Mouse (Mus musculus) CH12.LX (cell line): ENCODE results near the gene Naa38. TPM values are rescaled to one million over a fixed set of nuclear protein-coding genes. Genes with fewer than 3 reads are reported as not detected.

ENCODE experiments used
- DNase-seq: peaks from one replicate; pipeline ENCODE4 v3.0.0-alpha.2; 2013; ENCODE audit errors: extremely low read depth
- H3K27ac ChIP-seq: 2 replicates; pipeline ENCODE4 v1.5.1; 2012; ENCODE audit warnings: low read depth, mild to moderate bottlenecking, control low read depth, moderate library complexity; ENCODE audit not compliant: insufficient read depth
- H3K27me3 ChIP-seq: replicated peaks from 2 replicates; pipeline ENCODE3; 2012; ENCODE audit warnings: inconsistent platforms
- H3K36me3 ChIP-seq, 2 experiments: replicated peaks in 1 of 2; 2 replicates each; pipeline versions ENCODE3 to v1.6.1; 2012; ENCODE audit warnings: inconsistent platforms in 1 of 2, low read length in 1 of 2, mild to moderate bottlenecking in 1 of 2, mixed read lengths in 1 of 2, moderate library complexity in 1 of 2; ENCODE audit not compliant: control insufficient read depth in 1 of 2, insufficient read depth in 1 of 2
- H3K4me1 ChIP-seq, 2 experiments: 2 replicates each; pipeline ENCODE4 v1.6.1; 2012; ENCODE audit warnings: inconsistent platforms in 1 of 2, moderate library complexity in 1 of 2; ENCODE audit not compliant: insufficient read depth in 2 of 2, control insufficient read depth in 1 of 2
- H3K4me2 ChIP-seq: 2 replicates; pipeline ENCODE4 v1.6.1; 2012; ENCODE audit warnings: low read depth, mild to moderate bottlenecking, control low read depth; ENCODE audit not compliant: poor library complexity, insufficient read depth, severe bottlenecking
- H3K4me3 ChIP-seq, 3 experiments: fragments of 150-350 bp in 1 of 3; sonication (generic) in 1 of 3; replicated peaks in 1 of 3; 2 replicates each; pipeline versions ENCODE3 to v1.5.1; 2011 to 2012; ENCODE audit warnings: low read depth in 2 of 3, low read length in 2 of 3, mild to moderate bottlenecking in 2 of 3, moderate library complexity in 2 of 3, control low read depth in 1 of 3, improper control_type of control experiment in 1 of 3, inconsistent platforms in 1 of 3, mixed read lengths in 1 of 3; ENCODE audit not compliant: poor library complexity in 1 of 3
- H3K79me2 ChIP-seq: replicated peaks from 2 replicates; pipeline ENCODE4 v1.6.1; 2012; ENCODE audit warnings: mild to moderate bottlenecking, moderate library complexity; ENCODE audit not compliant: control insufficient read depth, poor library complexity, insufficient read depth, severe bottlenecking; ENCODE audit errors: extremely low read depth
- H3K9ac ChIP-seq: 2 replicates; pipeline ENCODE4 v1.6.1; 2012; ENCODE audit warnings: low read depth, mild to moderate bottlenecking, control low read depth, moderate library complexity; ENCODE audit not compliant: insufficient read depth
- H3K9me3 ChIP-seq: replicated peaks from 2 replicates; pipeline ENCODE3; 2012; ENCODE audit warnings: low read length, inconsistent platforms, mixed read lengths
- BHLHE40 ChIP-seq: IDR thresholded peaks from 2 replicates; pipeline ENCODE4 v1.6.1; 2011; ENCODE audit warnings: mild to moderate bottlenecking, low read depth, low read length, improper control_type of control experiment
- CHD2 ChIP-seq: IDR thresholded peaks from 2 replicates; pipeline ENCODE4 v1.6.1; 2011; ENCODE audit warnings: low read length, improper control_type of control experiment
- CTCF ChIP-seq, 2 experiments: IDR thresholded peaks in 1 of 2; conservative IDR thresholded peaks in 1 of 2; 2 replicates each; pipeline ENCODE4 v1.5.1; 2011 to 2012; ENCODE audit warnings: low read depth in 2 of 2, low read length in 2 of 2, improper control_type of control experiment in 1 of 2, inconsistent platforms in 1 of 2, mild to moderate bottlenecking in 1 of 2, moderate library complexity in 1 of 2
- E2F4 ChIP-seq: IDR thresholded peaks from 2 replicates; pipeline ENCODE4 v1.6.1; 2011; ENCODE audit warnings: low read depth, low read length, improper control_type of control experiment; ENCODE audit not compliant: insufficient replicate concordance
- EP300 ChIP-seq: IDR thresholded peaks from 2 replicates; pipeline ENCODE4 v1.6.1; 2011; ENCODE audit warnings: low read length, improper control_type of control experiment
- GABPA ChIP-seq: IDR thresholded peaks from 2 replicates; pipeline ENCODE4 v1.6.1; 2012; ENCODE audit warnings: low read depth, low read length, improper control_type of control experiment, inconsistent platforms; ENCODE audit not compliant: insufficient replicate concordance
- HCFC1 ChIP-seq: IDR thresholded peaks from 2 replicates; pipeline ENCODE4 v1.6.1; 2012; ENCODE audit warnings: low read depth, mild to moderate bottlenecking, inconsistent platforms, low read length, improper control_type of control experiment
- JUN ChIP-seq: IDR thresholded peaks from 2 replicates; pipeline ENCODE4 v1.6.1; 2011; ENCODE audit warnings: low read depth, mild to moderate bottlenecking, low read length, improper control_type of control experiment, moderate library complexity; ENCODE audit not compliant: insufficient read depth
- KAT2A ChIP-seq: IDR thresholded peaks from 2 replicates; pipeline ENCODE4 v1.6.1; 2012; ENCODE audit warnings: low read length, improper control_type of control experiment, inconsistent platforms; ENCODE audit not compliant: insufficient replicate concordance
- MAZ ChIP-seq: IDR thresholded peaks from 2 replicates; pipeline ENCODE4 v1.6.1; 2012; ENCODE audit warnings: low read depth, mild to moderate bottlenecking, inconsistent platforms, low read length, improper control_type of control experiment, moderate library complexity
- MEF2A ChIP-seq: IDR thresholded peaks from 2 replicates; pipeline ENCODE4 v1.6.1; 2014; ENCODE audit warnings: low read depth, mild to moderate bottlenecking, inconsistent platforms, low read length, improper control_type of control experiment, borderline replicate concordance
- MXI1 ChIP-seq: IDR thresholded peaks from 2 replicates; pipeline ENCODE4 v1.6.1; 2011; ENCODE audit warnings: mild to moderate bottlenecking, low read depth, low read length, improper control_type of control experiment
- PAX5 ChIP-seq: IDR thresholded peaks from 2 replicates; pipeline ENCODE4 v1.6.1; 2012; ENCODE audit warnings: low read length, inconsistent platforms, mixed read lengths
- POLR2AphosphoS2 ChIP-seq: IDR thresholded peaks from 2 replicates; pipeline ENCODE4 v1.6.1; 2011; ENCODE audit warnings: low read depth, low read length, improper control_type of control experiment
- RAD21 ChIP-seq: IDR thresholded peaks from 2 replicates; pipeline ENCODE4 v1.6.1; 2011; ENCODE audit warnings: low read depth, mild to moderate bottlenecking, low read length, improper control_type of control experiment, moderate library complexity
- RCOR1 ChIP-seq: conservative IDR thresholded peaks from 2 replicates; pipeline ENCODE4 v1.6.1; 2012; ENCODE audit warnings: low read depth, mild to moderate bottlenecking, inconsistent platforms, low read length, improper control_type of control experiment
- SIN3A ChIP-seq: IDR thresholded peaks from 2 replicates; pipeline ENCODE4 v1.6.1; 2012; ENCODE audit warnings: low read length, improper control_type of control experiment, inconsistent platforms
- SMC3 ChIP-seq: IDR thresholded peaks from 2 replicates; pipeline ENCODE4 v1.6.1; 2011; ENCODE audit warnings: low read depth, low read length, improper control_type of control experiment
- TCF12 ChIP-seq: IDR thresholded peaks from 2 replicates; pipeline ENCODE4 v1.6.1; 2014; ENCODE audit warnings: low read depth, mild to moderate bottlenecking, inconsistent platforms, low read length, improper control_type of control experiment
- UBTF ChIP-seq: IDR thresholded peaks from 2 replicates; pipeline ENCODE4 v1.6.1; 2012; ENCODE audit warnings: low read depth, mild to moderate bottlenecking, inconsistent platforms, low read length, improper control_type of control experiment, moderate library complexity
- USF1 ChIP-seq: IDR thresholded peaks from 2 replicates; pipeline ENCODE4 v1.6.1; 2014; ENCODE audit warnings: low read depth, mild to moderate bottlenecking, inconsistent platforms, low read length, improper control_type of control experiment
- USF2 ChIP-seq: conservative IDR thresholded peaks from 2 replicates; pipeline ENCODE4 v1.6.1; 2011; ENCODE audit warnings: low read depth, low read length, improper control_type of control experiment
- ZKSCAN1 ChIP-seq: IDR thresholded peaks from 2 replicates; pipeline ENCODE4 v1.6.1; 2012; ENCODE audit warnings: low read depth, inconsistent platforms, low read length, improper control_type of control experiment, borderline replicate concordance
- ZMIZ1 ChIP-seq: IDR thresholded peaks from 2 replicates; pipeline ENCODE4 v1.6.1; 2012; ENCODE audit warnings: low read depth, mild to moderate bottlenecking, inconsistent platforms, low read length, improper control_type of control experiment
- ZNF384 ChIP-seq: IDR thresholded peaks from 2 replicates; pipeline ENCODE4 v1.6.1; 2012; ENCODE audit warnings: low read depth, low read length, improper control_type of control experiment, inconsistent platforms
- dilution Hi-C: fragments of 300-500 bp; cut with MboI; formaldehyde crosslinking; loops from 2 replicates; pipeline ENCODE4 v1.14.3; 2020; ENCODE audit warnings: low sequenced_read_pairs; ENCODE audit not compliant: extremely low pct_unique_long_range_greater_than_20kb, extremely low pct_ligation_motif_present
- in situ Hi-C: fragments of 300-500 bp; cut with MboI; formaldehyde crosslinking; loops from 3 replicates; pipeline ENCODE4 v1.14.3; 2019; ENCODE audit warnings: low sequenced_read_pairs, low pct_ligation_motif_present, low pct_unique_long_range_greater_than_20kb, mixed read lengths
- polyA plus RNA-seq: library from polyadenylated mRNA; unstranded; fragments of >175 nt; gene quantifications from 2 replicates; pipeline ENCODE4 v1.2.1, GENCODE M21; 2012; ENCODE audit warnings: low read depth; ENCODE audit not compliant: insufficient read length
- total RNA-seq, 2 experiments: library from RNA; depleted of rRNA; stranded (reverse); fragments of 300-350 nt in 1 of 2; fragments of >200 nt in 1 of 2; gene quantifications; 2 replicates each; pipeline ENCODE4 v1.2.3; 2012 to 2014

The Naa38 gene
- total and polyA plus RNA-seq, 3 experiments, result 153 to 201 (median 193) TPM

GRCm38 (mm10) chr11:69415327-69415667 lies 20.0 kb downstream of the Naa38 start:
- peak overlapping the region; percentile 52 for H3K4me2 ChIP-seq
- DNase-seq, result no peak
- dilution Hi-C loops (no loop called here), in situ Hi-C loops (no loop called here)
- no peak for TF ChIP-seq GABPA
- TF ChIP-seq E2F4, result no peak
- no peak for TF ChIP-seq JUN
- TF ChIP-seq ZKSCAN1, result no peak
- TF ChIP-seq TCF12, result no peak
- TF ChIP-seq PAX5, result no peak
- no peak for TF ChIP-seq POLR2AphosphoS2
- TF ChIP-seq HCFC1, result no peak
- TF ChIP-seq SMC3, result no peak
- peak; percentile 48; the same call in 1 of the 2 replicates for TF ChIP-seq CHD2
- TF ChIP-seq UBTF, result no peak
- peak; percentile 15 for TF ChIP-seq RAD21
- no peak for TF ChIP-seq KAT2A
- TF ChIP-seq BHLHE40, result no peak
- TF ChIP-seq MEF2A, result no peak
- TF ChIP-seq CTCF (conservative IDR thresholded peaks at IDR 0.05 in 1 of 2, IDR thresholded peaks at IDR 0.05 in 1 of 2; ENCODE audit: low read depth in 2 of 2, low read length in 2 of 2), result peak in 1 of 2 experiments; percentile 40; a peak in 2 of 4 replicates
- no peak for TF ChIP-seq USF2
- no peak for TF ChIP-seq EP300
- TF ChIP-seq SIN3A, result no peak
- TF ChIP-seq ZMIZ1, result no peak
- TF ChIP-seq MXI1, result peak; percentile 55; the same call in 1 of the 2 replicates
- TF ChIP-seq USF1, result no peak
- TF ChIP-seq ZNF384, result no peak
- TF ChIP-seq RCOR1, result no peak
- peak; percentile 40; the same call in 1 of the 2 replicates for TF ChIP-seq MAZ
- H3K27ac ChIP-seq, result peak overlapping the region; percentile 92
- H3K4me3 ChIP-seq, result peak overlapping the region in 2 of 3 experiments; percentile 28 to 62
- no peaks in the 10 kb centered on the region for H3K79me2 ChIP-seq
- H3K4me1 ChIP-seq, result peaks cover 41 to 82% of the 10 kb centered on the region in 2 experiments
- H3K9me3 ChIP-seq, result no peaks in the 10 kb centered on the region
- peaks cover 38% of the 10 kb centered on the region for H3K27me3 ChIP-seq
- no peaks in the 10 kb centered on the region for H3K36me3 ChIP-seq
- peak overlapping the region; percentile 77 for H3K9ac ChIP-seq
